Mouse (Mus musculus) layer of hippocampus, postnatal 14 days (tissue): Measurements from ENCODE around the gene Ric1. TPM values are rescaled to one million over a fixed set of nuclear protein-coding genes. Genes with fewer than 3 reads are reported as not detected.

Source experiments
- total RNA-seq, 2 experiments: library from RNA; stranded (reverse); gene quantifications; 2 replicates each; pipeline ENCODE4 v1.2.3; 2021

Gene Ric1
- total RNA-seq, 2 experiments from 2014 or later: 45.4 to 46.1 TPM

Other genes with a start within 250 kb of the Ric1 start
- gene Insl6, start 196.9 kb upstream of the Ric1 start, total RNA-seq: under 1 TPM in 1 of 2 experiments, not detected in 1; 0.51 TPM
- gene Rln1, start 187.6 kb upstream of the Ric1 start, total RNA-seq: 1 to 10 TPM; 2.1 to 2.8 TPM
- gene Plgrkt, start 154.9 kb upstream of the Ric1 start, total RNA-seq: 10 to 100 TPM; 28.1 to 31.8 TPM
- 1 to 10 TPM in 1 of 2 experiments, under 1 TPM in 1; 0.93 to 1.0 TPM for gene Cd274, start 154.8 kb upstream of the Ric1 start, total RNA-seq
- not detected for gene Pdcd1lg2, start 111.4 kb upstream of the Ric1 start, total RNA-seq
- 10 to 100 TPM; 56.7 to 56.8 TPM for gene Ermp1, start 126.1 kb downstream of the Ric1 start, total RNA-seq
- gene Mlana, start 175.5 kb downstream of the Ric1 start, total RNA-seq: 1 to 10 TPM in 1 of 2 experiments, under 1 TPM in 1; 0.43 to 1.2 TPM